Mouse (Mus musculus): ENCODE results near the gene Cxcl5.

DNA sequence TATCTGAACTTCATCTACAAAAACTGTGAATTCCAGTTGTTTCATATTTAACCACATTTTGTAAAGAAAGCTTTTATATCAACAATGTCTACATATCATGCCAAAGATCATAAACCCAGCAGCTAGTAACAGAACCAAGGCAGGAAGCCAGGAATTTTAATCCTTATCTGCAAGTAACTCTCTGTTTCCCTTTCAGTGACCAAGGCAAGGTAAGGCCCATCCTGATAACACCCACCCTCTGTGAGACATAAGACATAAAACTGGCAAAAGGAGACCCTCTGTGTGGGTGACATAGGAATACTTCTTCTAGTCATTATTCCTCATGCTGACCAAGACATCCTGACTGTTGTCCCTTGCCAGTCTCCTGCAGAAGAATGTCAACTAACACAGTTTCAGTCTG lies 45.4 kb downstream of the Cxcl5 start:
- TF ChIP-seq POLR2A (IDR thresholded peaks at IDR 0.05; ENCODE audit: low read depth, low read length) (no peak), CTCF (IDR thresholded peaks at IDR 0.05; ENCODE audit: borderline replicate concordance, insufficient read depth, low read length) (no peak)

Data from embryonic fibroblast, embryonic 13.5 days (primary cell).